Mouse (Mus musculus) ES-Bruce4 (cell line): ENCODE measurements around the gene Tpt1. TPM values are rescaled to one million over a fixed set of nuclear protein-coding genes. Genes with fewer than 3 reads are reported as not detected.
"Not testable (repeated sequence)": the region's sequence is repeated elsewhere in the genome, so short reads cannot be mapped to it uniquely, and the experiment has no call there.

ENCODE experiments used
- H3K27ac ChIP-seq: 2 replicates; pipeline ENCODE4 v1.5.1; 2012; ENCODE audit warnings: low read length, inconsistent platforms; ENCODE audit not compliant: insufficient read depth
- H3K27me3 ChIP-seq: 2 replicates; pipeline ENCODE4 v1.6.1; 2012; ENCODE audit warnings: mild to moderate bottlenecking, low read length, inconsistent platforms; ENCODE audit not compliant: control insufficient read depth, poor library complexity, insufficient read depth, severe bottlenecking
- H3K36me3 ChIP-seq: 2 replicates; pipeline ENCODE4 v1.6.1; 2012; ENCODE audit warnings: inconsistent platforms, mild to moderate bottlenecking, low read length, moderate library complexity; ENCODE audit not compliant: control insufficient read depth, poor library complexity, insufficient read depth, severe bottlenecking
- H3K4me1 ChIP-seq: one replicate; pipeline ENCODE4 v1.8.1; 2011; ENCODE audit warnings: low read length; ENCODE audit not compliant: control insufficient read depth, insufficient read depth
- H3K4me3 ChIP-seq: 2 replicates; pipeline ENCODE4 v1.5.1; 2011; ENCODE audit warnings: low read depth, mild to moderate bottlenecking, low read length
- H3K9ac ChIP-seq: 2 replicates; pipeline ENCODE4 v1.6.1; 2012; ENCODE audit warnings: low read depth, mild to moderate bottlenecking, inconsistent platforms; ENCODE audit not compliant: poor library complexity, severe bottlenecking
- H3K9me3 ChIP-seq: replicated peaks from 2 replicates; pipeline ENCODE4 v1.6.1; 2012; ENCODE audit warnings: mild to moderate bottlenecking, low read length, inconsistent platforms; ENCODE audit not compliant: control insufficient read depth, poor library complexity, insufficient read depth, severe bottlenecking
- CTCF ChIP-seq: IDR thresholded peaks from one replicate; pipeline ENCODE4 v1.8.1; 2011; ENCODE audit warnings: low read depth, low read length
- EP300 ChIP-seq: IDR thresholded peaks from 2 replicates; pipeline ENCODE4 v1.6.1; 2011; ENCODE audit warnings: low read depth, low read length; ENCODE audit not compliant: insufficient read depth
- POLR2A ChIP-seq: IDR thresholded peaks from one replicate; pipeline ENCODE4 v1.8.1; 2011; ENCODE audit warnings: low read length; ENCODE audit not compliant: insufficient read depth
- polyA plus RNA-seq: library from polyadenylated mRNA; stranded (reverse); fragments of >200 nt; gene quantifications from 2 replicates; pipeline ENCODE4 v1.2.4, GENCODE M21; 2011; ENCODE audit warnings: low read depth; ENCODE audit not compliant: missing spikeins, insufficient read depth, insufficient read length

Tpt1 gene
- polyA plus RNA-seq, 1 experiment = 3,539 TPM

- no peak overlapping the region for H3K4me3 ChIP-seq
- H3K27ac ChIP-seq = no peak overlapping the region
- no peak overlapping the region for H3K9ac ChIP-seq
- no peaks in the 10 kb centered on the region for H3K4me1 ChIP-seq
- H3K9me3 ChIP-seq = no peaks in the 10 kb centered on the region; the same call in 1 of the 2 replicates
- no peak for TF ChIP-seq EP300
- TF ChIP-seq CTCF = no peak
- TF ChIP-seq POLR2A = no peak
- no peaks in the 10 kb centered on the region for H3K27me3 ChIP-seq
- no peaks in the 10 kb centered on the region for H3K36me3 ChIP-seq
Measured at GRCm38 (mm10) chr14:75819341-75819740, 25.6 kb upstream of the Tpt1 start.

- no peak overlapping the region for H3K4me3 ChIP-seq
- no peak overlapping the region for H3K27ac ChIP-seq
- no peaks in the 10 kb centered on the region for H3K36me3 ChIP-seq
- H3K4me1 ChIP-seq = no peaks in the 10 kb centered on the region
- no peaks in the 10 kb centered on the region for H3K27me3 ChIP-seq
- no peak overlapping the region for H3K9ac ChIP-seq
- TF ChIP-seq EP300 = no peak
- TF ChIP-seq POLR2A = no peak
- no peak for TF ChIP-seq CTCF
- H3K9me3 ChIP-seq = no peaks in the 10 kb centered on the region
Measured at GRCm38 (mm10) chr14:75820007-75820406, 24.9 kb upstream of the Tpt1 start.

GRCm38 (mm10) chr14:75826851-75827410 lies 18.0 kb upstream of the Tpt1 start:
- H3K4me1 ChIP-seq = peaks cover 3% of the 10 kb centered on the region
- no peak overlapping the region for H3K27ac ChIP-seq
- no peaks in the 10 kb centered on the region for H3K9me3 ChIP-seq
- no peak overlapping the region for H3K4me3 ChIP-seq
- H3K36me3 ChIP-seq = no peaks in the 10 kb centered on the region
- no peak overlapping the region for H3K9ac ChIP-seq
- H3K27me3 ChIP-seq = no peaks in the 10 kb centered on the region
- TF ChIP-seq POLR2A = no peak
- no peak for TF ChIP-seq EP300
- no peak for TF ChIP-seq CTCF

GRCm38 (mm10) chr14:75828221-75828620 lies 16.7 kb upstream of the Tpt1 start:
- no peak for TF ChIP-seq EP300
- no peak for TF ChIP-seq POLR2A
- no peak for TF ChIP-seq CTCF
- H3K4me1 ChIP-seq = peaks cover 3% of the 10 kb centered on the region
- no peaks in the 10 kb centered on the region for H3K27me3 ChIP-seq
- no peak overlapping the region for H3K4me3 ChIP-seq
- no peaks in the 10 kb centered on the region for H3K9me3 ChIP-seq
- H3K9ac ChIP-seq = no peak overlapping the region
- H3K36me3 ChIP-seq = no peaks in the 10 kb centered on the region
- no peak overlapping the region for H3K27ac ChIP-seq

GRCm38 (mm10) chr14:75828866-75829806 lies 15.8 kb upstream of the Tpt1 start:
- Histone ChIP-seq H3K4me1 (peaks cover 3% of the 10 kb centered on the region), H3K9me3 (no peaks in the 10 kb centered on the region), H3K4me3 (peak overlapping the region; percentile 54), H3K27me3 (no peaks in the 10 kb centered on the region), H3K36me3 (no peaks in the 10 kb centered on the region), H3K27ac (no peak overlapping the region), H3K9ac (peak overlapping the region; percentile 59; the same call in 1 of the 2 replicates)
- TF ChIP-seq POLR2A (no peak), CTCF (peak; percentile 93)

GRCm38 (mm10) chr14:75829817-75830216 lies 15.1 kb upstream of the Tpt1 start:
- H3K36me3 ChIP-seq, H3K4me1 ChIP-seq, H3K27me3 ChIP-seq, H3K9ac ChIP-seq, H3K9me3 ChIP-seq, H3K27ac ChIP-seq, H3K4me3 ChIP-seq: not testable (repeated sequence)
